Mouse (Mus musculus) A20 (cell line): Measurements from ENCODE around the gene Them5.

Source experiments
- DNase-seq: peaks from one replicate; pipeline ENCODE4 v3.0.0-alpha.2; 2011; ENCODE audit warnings: low read depth, low spot score

Gene Them5

DNA sequence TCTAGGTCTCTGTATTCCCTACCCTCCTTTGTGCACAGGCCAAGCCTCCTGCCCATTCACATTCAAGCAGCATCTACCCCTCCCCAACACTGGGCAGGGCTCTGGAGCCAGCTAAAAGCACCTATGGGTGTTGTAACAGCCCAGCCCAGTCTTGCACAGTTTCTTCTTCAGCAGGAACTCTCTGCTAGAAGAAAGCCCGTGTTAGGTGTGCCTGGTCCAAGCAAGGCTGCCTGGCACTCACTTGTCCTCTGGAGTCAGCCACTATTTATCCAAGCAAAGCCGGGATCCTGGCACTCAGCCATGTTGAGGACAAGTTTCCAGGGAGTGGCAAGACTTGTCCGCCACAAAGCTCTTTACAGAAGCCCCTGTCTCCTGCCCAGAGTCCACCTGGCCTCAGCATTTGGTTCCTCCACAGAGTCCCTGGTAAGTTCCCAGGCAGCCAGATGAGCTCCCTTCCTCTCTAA lies at the start of gene Them5:
TSS of gene Them5 (plus strand) at position 141 of the 464 bp plus-strand sequence.
- no peak for DNase-seq

DNA sequence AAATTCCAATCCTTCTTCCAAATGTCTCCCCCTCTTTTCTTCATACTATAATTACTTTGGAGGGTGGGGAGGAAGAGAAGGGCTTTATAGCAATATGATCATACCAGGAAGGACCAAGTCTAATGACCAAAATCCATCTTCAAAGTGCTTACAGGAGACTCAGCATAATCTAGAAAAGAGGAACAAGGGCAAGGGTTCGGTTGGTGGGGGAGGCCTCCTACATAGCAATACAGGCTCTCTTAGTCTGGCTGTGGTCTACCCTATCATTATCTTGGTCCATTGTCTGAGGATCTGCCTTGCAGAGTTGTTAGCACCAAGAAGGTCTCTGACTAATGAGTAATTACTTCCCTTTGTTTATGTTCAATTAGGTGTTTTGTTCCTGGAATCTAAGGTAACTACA lies 36.4 kb upstream of the Them5 start:
- no peak for DNase-seq

DNA sequence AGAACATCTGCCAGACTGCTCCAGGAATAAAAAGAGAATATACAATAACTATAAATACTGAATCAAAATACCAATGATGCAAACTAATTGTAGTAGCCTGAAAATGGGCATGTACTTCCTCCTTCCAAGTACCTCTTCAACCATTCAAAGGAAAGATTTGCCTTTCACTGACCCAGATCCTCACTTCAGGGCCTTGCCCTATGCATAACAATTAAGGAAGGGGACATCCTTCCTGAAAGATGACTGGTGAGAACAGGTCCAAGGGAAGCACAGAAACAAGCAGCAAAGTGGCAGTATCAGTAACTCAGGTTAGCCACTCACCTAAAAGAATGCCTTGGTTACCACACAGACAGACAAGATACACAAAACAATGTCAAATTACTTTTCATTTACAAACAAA lies 34.9 kb upstream of the Them5 start:
- DNase-seq: no peak

DNA sequence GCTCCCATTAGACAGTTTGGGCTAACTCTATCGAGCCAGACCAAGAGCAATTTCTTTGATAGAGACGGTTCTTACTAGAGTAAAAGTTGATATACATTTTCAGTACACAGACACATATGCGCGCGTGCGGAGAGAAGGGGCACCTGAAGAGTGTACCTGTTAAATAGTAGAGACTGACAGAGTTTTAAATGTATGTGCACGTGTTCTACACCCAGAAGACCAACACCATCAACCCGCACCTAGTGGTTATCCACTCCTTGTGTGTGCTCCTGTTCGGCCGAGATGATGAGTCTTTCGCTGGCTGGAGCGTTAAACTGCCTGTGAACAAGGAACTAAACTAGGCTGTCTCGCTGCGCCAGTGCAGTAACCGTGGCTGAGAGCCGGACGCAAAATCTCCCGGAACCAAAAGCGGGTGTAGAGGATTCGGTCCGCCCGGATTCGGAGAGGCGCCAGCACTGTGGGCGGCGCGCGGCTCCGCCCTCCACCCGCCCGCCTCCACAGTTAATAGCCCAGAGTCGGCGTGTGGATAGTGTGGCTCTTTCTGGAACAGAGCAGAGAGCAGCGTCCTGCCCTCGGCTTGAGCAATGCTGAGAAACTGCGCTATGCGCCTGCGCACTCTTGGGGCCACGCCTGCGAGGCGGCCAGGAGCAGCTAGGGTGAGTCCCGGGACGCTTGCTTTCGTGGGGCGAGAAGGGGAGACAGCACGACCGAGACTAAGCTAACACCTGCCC lies 32.1 kb upstream of the Them5 start, which contains the start of gene Them4:
TSS of gene Them4 (plus strand) at position 457 of the 731 bp plus-strand sequence.
- peak; percentile 94 for DNase-seq

DNA sequence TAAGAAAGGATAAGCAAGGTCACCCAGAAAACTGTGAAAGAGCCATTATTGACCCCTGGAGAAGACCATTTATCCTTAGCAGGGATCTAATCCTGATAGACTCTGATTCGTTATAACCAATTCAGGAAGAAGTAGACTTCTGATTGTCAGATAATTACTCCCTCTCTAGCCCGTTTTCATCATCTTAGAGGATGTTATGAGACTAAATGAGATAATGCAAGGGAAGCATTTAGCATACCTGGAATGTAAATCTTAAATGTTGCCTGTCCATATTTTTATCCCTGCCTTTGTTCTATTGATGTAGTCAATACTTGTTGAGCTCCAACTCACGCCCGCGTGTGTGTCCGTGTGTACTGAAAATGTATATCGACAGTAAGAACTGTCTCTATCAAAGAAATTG lies 31.4 kb upstream of the Them5 start:
- no peak for DNase-seq

DNA sequence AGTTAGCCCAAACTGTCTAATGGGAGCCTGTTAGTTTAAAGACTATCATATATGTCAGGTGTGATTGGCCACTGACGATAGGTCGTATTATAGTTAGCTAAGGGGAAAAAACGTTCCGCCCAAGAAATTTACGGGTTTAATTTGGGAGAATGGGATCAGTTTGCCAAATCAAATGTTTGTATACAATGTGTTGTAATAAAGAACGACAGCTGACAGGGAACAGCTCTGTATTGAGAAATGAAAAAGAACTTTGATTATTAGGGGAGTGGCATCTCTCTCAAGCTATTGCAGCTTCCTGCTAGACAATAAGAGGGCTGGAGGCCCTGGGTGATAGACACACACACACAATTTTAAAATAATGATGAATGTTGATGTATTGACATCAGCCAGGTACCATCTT lies 31.0 kb upstream of the Them5 start:
- DNase-seq: peak; percentile 19

DNA sequence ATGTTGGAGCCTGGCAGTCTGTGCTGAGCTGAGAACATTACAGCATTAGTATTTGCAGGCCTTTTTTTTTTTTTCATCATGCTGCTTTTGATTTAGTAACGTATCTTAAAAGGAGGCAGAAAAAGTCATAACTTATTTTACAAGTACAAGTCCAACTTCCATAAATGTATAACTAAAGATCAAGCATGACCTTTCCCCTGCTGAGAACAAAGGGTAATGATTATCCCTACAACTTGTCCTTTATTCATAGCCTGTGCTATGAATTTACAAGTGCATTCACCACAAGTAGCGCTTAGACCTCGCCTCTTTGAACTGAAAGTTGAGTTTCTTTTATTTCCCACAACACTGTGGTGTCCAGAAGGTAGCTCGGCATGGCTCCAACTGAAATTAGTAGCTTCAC lies 30.5 kb upstream of the Them5 start:
- peak; percentile 6 for DNase-seq

DNA sequence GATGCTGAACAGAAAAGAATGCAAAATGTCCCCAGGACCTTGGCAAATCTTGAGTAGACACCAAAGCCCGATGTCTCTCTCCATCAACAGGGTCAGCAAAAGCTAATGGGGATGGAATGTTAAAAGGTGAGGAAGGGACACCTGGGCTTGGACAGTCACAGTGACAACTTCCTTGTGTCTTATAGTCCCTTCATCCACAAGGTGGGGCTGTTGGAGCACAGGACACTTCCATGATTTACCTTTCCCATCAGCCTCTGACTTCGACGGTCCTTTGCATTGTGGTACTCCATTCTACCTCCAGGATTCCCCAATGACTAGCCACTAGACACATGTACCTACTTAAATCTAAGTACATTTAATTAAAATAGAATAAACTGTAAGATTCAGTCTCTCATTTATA lies 13.2 kb upstream of the Them5 start:
- DNase-seq: no peak

DNA sequence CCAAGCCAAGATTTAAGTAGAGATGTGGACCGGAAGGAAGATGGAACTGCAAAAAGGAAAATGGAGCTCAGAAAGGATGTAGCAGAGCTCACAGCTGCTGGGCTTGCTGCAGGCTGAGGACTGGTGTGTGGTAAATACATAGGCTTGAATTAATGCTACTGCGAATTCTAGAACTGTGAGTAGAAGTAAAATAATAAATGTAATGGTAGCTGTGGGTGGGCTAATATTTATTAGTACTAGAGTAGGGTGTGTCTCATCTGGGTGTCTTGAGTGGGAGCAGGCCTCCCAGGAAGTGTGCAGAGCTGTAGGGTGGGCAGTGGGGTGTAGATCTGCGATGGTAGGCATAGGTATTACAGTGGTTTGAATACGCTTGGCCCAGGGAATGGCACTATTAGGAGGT lies 7.5 kb upstream of the Them5 start:
- no peak for DNase-seq

DNA sequence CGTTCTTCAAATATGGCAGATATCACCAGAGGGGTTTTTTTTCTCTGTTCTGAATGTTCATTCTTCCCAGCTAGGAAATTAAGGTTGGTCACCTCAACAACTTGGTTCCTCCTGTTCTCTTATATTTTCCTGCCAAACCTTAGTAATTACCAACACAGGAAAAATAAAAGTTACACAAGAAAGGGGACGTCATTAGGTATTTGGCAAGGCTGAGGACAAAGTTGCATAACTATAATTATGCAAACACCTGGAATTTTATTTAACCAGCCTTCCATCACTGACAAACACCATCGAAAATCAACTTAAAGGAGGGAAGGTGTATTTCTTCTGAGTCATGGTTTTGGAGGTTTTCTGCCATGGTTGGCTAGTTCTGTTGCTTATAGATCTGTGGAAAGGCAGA lies 3.4 kb upstream of the Them5 start:
- DNase-seq: no peak

DNA sequence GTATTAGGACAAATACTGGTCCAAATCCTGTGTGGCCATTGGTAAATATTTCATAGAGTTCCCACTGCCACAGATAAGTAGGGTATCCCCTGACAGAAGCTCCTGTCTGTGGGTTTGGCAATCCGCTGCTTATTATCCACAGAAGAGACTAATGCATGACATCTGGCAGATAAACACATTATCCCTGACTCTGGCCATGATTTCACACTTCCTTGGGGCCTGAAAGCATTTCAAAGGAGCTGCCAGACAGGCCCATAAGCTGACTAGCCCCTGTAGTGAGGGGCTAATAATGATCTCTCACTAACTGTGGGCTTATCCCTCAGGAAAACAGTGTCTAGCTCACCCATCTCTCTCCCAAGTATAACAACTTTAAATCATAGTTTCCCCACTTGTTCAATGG lies 653 bp downstream of the Them5 start:
- no peak for DNase-seq

DNA sequence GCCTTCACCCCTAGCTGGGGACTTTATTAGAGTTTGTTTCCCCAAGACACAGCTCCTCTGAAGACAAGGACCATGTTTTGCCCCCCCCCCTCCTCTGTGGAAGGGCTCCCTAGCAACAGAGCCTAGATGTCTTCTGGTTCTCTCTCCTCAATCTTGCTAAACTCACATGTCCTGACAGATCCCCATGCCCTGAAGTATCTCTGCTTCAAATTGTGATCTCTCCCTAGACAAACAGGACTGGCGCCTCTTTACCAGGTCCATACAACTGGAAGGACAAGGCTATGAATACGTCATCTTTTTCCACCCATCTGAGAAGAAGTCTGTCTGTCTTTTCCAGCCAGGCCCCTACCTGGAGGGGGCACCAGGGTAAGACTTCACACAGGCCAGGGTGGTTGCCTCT lies 2.3 kb downstream of the Them5 start:
- no peak for DNase-seq

DNA sequence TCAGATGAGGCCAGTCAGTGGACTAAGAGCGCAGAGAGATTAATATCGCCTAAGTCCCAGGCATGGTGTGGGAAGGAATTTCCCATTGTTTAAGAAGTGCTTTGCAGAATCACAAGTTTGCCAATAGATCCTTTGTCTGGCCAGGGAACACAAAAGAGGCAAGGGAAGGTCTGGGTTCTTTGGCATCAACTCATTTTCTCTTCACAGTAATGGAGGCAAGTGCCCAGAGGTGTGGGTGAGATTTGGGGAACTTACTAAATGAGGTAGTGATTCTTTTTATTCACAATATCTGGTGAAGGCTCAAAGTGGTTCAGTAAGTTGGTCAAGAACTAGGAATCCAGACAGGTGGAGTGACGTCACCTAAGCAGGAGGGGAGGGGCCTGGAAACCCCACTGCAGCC lies 3.0 kb downstream of the Them5 start:
- DNase-seq: no peak

DNA sequence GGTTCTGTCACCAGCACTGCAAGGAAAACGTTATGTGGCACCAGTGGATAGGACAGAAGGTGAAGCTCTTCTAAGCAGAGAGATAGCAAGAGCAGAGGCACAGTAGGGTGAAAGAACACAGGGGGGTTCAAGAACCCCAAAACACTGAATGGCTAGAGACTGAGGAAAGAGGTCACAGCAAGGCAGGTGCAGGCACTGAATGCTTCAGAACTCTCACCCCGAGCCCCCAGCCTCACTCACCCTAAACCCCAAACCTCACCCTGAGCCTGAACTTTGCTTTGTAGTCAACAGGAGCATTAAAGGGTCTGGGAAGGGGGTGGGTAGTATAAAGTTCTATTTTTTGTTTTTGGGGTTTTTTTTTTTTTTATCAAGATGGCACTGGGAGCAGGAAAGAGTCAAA lies 6.2 kb downstream of the Them5 start:
- no peak for DNase-seq

DNA sequence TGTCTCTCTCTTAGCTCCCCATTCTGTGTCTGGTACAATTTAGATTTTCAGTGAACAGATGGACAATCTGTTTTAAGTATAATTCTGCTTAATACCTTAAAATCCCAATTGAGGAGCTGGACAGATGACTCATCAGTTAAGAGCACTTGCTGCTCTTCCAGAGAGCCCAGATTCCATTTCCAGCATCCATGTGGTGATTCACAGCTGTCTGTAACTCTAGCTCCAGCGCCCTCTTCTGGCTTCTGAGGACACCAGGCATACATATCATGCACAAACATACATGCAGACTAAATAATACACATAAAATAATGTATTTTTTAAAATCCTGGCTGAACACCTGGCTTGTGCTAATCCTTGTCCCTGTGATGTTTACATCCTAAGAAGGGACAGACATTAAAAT lies 18.9 kb downstream of the Them5 start:
- DNase-seq: peak; percentile 12

DNA sequence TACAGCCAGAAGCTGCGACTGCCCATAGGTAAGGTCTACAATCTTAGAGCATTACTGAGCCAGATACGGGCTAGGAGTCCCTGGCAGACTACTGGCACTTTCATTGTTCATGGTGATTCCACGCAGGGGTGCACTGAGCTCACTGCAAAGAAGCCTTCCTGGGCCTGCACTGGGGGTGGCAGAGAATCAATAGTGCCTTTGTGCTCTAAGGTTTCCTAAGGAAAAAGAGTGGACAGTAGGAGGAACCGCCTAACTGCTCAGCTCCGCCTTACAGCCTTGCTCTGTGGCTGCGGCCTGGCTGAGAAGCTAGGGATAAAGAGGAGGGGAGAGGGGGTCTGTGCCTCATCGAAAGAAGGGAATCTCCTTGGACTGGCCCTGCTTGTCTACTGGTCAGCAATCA lies 20.2 kb downstream of the Them5 start, which contains the start of gene C2cd4d:
TSS of gene C2cd4d (plus strand) at position 301 of the 400 bp plus-strand sequence.
- DNase-seq: no peak

DNA sequence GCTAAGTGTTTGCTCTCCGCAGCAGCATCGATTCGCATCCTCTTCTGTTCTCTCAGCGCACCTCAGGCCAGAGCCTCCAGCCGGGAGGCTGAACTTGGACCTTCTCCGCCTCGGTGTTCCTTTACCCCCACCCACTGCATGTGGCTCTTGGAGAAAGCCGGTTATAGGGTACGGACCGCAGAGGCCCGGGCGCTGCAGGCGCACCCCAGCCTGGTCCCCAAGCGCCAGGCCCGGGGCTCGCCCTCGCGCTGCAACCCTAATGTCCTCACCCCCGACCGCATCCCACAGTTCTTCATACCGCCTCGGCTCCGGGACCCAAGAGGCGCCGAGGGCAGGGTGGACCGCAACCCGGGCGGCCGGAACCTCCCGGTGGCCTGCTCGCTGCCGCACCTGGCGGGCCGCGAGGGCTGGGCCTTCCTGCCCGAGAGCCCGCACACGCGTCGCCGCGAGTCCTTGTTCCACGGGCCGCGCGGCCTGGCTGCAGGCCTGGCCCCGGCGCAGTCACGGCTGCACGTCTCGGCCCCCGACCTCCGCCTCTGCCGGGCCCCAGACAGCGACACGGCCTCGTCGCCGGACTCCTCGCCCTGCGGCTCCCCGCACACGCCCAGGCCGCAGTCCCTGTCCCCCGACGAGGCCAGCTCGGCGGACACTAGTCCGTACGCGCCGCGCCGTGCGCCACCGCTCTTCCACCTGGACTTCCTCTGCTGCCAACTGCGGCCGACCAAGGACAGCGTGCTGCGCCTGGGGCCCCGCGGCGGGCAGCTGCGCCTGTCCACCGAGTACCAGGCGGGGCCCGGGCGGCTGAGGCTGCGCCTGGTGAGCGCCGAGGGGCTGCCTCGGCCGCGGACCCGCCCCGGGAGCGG lies 21.6 kb downstream of the Them5 start:
- no peak for DNase-seq

DNA sequence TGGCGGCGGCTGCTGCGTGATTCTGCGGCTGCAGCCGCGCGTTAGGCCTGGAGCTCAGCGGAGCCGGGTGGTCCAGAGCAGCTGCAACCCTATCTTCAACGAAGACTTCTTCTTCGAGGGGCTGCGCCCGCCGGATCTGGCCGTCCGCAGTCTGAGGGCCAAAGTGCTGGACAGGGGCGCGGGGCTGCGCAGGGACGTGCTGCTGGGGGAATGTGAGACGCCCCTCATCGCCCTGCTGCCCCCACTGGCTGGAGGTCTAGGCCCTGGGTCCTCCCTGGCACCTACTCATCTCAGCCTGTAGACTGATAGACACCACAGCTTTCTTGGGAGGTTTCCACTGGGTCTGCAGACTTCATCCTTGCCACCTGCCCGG lies 22.2 kb downstream of the Them5 start:
- DNase-seq: no peak

DNA sequence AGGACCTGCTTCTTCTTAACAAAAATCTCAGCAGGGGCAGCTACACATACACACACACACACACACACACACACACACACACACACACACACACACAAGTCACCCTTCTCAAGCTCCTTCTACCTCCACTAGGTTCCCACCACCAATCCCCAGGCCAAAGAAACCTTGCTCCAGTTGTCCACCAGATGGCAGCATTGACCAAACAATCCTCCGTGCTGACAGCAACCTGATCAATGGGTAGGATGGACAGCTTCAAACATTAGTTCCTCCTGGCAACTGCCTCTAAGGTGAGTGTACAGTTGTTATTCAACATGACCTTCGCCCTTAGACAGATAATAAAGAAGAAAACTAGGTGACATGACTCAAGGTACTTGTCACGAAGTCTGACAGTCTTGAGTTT lies 24.9 kb downstream of the Them5 start:
- peak; percentile 83 for DNase-seq

DNA sequence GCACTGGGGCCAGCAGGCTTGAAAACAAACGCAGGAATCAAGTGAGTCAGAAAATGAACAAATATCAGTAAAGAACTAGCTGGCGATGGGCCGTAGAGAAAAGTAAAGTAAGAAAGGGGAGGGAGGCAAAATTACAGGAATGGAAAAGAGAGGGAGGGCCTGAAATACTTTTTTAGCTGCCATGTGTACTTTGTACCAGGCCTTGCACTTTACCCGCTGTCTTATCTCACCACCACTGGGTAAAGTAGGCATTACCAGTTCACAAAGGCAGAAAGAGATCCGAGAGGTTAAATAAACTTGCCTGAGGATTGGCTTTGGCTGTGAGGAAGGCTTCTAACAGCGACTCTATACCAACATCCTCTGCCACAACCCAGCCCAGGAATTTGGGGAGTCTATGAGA lies 25.6 kb downstream of the Them5 start:
- no peak for DNase-seq

DNA sequence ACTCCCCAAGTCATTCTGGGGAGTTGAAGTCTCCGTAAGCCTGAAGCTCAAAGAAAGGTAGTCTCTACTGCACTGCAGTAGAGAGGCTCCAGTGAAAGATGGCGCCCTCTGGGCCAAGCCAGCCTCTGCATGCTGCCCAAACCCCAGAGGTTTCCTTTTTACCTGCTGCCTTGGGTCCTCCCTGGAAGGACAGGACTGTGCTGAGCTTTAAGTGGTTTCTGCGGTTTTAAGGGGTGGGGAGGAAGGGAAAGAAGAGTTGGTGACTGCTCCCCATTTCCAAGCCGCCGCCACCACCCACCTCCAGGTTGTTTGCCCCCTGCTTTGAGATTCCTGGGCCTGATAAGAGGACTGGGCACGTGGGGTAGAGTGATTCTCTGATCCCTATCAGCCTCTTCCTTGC lies 26.7 kb downstream of the Them5 start:
- DNase-seq: no peak

DNA sequence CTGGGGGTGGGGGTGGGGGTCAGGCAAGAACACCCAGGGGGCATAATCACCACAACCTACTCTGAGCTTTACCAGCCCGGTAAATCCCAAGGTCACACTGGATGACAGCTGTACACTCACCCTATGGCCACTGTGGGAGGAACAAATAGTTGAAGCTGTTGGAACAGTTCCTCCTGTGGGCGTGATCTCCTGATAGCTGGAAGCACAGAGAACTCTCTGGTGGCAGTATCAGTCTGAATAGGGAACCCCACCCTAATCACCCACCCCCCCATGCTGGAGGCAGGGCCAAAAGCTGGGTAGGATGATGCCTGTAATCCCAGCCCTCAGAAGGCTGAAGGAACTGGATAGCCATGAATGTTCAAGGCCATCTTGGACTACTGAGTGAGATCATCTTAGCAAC lies 27.8 kb downstream of the Them5 start:
- DNase-seq: no peak

DNA sequence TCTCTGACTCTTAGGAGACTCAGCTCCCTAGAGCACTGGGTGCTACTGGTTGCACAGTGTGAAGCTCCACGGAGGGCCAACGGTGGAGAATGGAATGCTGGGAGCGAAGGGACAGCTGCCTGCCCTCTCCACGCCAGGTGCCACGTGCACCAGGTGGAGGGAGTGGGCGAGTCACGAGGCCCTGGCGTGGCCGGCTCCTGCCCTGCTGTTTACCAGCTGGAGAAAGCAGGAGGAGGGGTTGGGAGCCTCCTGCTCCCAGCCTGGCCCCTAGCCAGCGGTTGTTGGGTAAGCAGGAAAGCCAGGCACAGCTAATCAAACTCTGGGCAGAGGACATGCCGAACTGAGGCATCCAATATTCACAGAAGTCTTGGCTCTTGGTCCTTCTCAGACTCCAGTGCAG lies 29.7 kb downstream of the Them5 start:
- DNase-seq: no peak
